Comparison of ENCODE assay signal across 1 mouse cellular context in the genomic region with DNA sequence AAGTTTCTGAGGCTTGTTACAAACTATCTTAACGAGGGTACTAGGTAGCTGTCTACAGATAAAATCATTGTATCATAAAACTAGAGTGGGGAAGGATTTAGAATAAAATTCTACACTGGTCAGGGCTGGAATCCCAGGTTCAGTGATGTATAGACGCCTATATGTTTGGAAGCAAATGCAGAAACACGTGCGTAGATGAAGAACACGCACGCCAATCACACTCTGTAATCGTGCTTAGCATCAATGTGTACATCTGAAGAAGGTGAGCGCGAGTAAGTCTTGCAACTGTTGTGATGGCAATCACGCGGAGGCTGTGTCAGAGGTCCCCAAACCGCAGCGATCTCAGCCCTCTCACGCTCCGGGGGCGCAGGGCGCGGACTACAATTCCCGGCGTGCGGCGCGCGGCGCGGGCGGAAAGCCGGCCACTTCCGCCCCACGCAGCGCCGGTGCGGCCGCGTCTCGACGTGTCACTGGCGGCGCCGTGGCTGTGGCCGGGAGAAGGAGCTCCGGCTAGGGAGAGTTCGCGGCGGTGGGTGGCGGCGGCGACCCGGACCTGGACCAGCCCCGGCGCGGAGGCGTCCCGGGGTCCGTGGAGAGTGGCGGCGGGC.
A peak's percentile ranks its signal among the peaks of the same experiment; 100 is the strongest.
TF ChIP-seq lines count a peak whose summit lies in the region.

A gene (plus strand): TSS at position 536 of the 608 bp plus-strand sequence.

TF ChIP-seq in CH12.LX, 34 proteins besides CTCF, POLR2A, EP300 and RAD21 (continued from another document):
- no peak for TF ChIP-seq SMC3 (IDR thresholded peaks at IDR 0.05; ENCODE audit: low read depth, low read length)
- TF ChIP-seq E2F4 (IDR thresholded peaks at IDR 0.05; ENCODE audit: insufficient replicate concordance, low read depth, low read length) = no peak
- TF ChIP-seq MAX (IDR thresholded peaks at IDR 0.05; ENCODE audit: low read length) = peak; percentile 96
- TF ChIP-seq GABPA (IDR thresholded peaks at IDR 0.05; ENCODE audit: insufficient replicate concordance, low read depth, low read length) = peak; percentile 52; the same call in 1 of the 2 replicates
- no peak for TF ChIP-seq TBP (conservative IDR thresholded peaks at IDR 0.05; ENCODE audit: low read depth, low read length)
- no peak for TF ChIP-seq ZNF384 (IDR thresholded peaks at IDR 0.05; ENCODE audit: low read depth, low read length)
- TF ChIP-seq USF1 (IDR thresholded peaks at IDR 0.05; ENCODE audit: low read depth, low read length) = no peak
- 0 out of 2 replicates have a peak, but pooled peaks have one; percentile 5 for TF ChIP-seq ETS1 (conservative IDR thresholded peaks at IDR 0.05; ENCODE audit: low read depth, low read length)
- peak; percentile 88 for TF ChIP-seq ZMIZ1 (IDR thresholded peaks at IDR 0.05; ENCODE audit: low read depth, low read length)
- peak; percentile 97 for TF ChIP-seq MYC (IDR thresholded peaks at IDR 0.05; ENCODE audit: low read depth, low read length)
- no peak for TF ChIP-seq USF2 (conservative IDR thresholded peaks at IDR 0.05; ENCODE audit: low read depth, low read length)
- TF ChIP-seq UBTF (IDR thresholded peaks at IDR 0.05; ENCODE audit: low read depth, low read length) = no peak
- peak; percentile 98 for TF ChIP-seq ELF1 (IDR thresholded peaks at IDR 0.05; ENCODE audit: low read depth, low read length)
- no peak for TF ChIP-seq ZKSCAN1 (IDR thresholded peaks at IDR 0.05; ENCODE audit: borderline replicate concordance, low read depth, low read length)
TF ChIP-seq in CH12.LX: peak in this region for 17.
